Mouse (Mus musculus) kidney, postnatal 14 days (tissue): ENCODE results near the gene Gas2l1.

Source experiments
- DNase-seq: peaks from one replicate; pipeline ENCODE4 v3.0.0; 2022; ENCODE audit warnings: mixed read lengths

Gene Gas2l1

DNA sequence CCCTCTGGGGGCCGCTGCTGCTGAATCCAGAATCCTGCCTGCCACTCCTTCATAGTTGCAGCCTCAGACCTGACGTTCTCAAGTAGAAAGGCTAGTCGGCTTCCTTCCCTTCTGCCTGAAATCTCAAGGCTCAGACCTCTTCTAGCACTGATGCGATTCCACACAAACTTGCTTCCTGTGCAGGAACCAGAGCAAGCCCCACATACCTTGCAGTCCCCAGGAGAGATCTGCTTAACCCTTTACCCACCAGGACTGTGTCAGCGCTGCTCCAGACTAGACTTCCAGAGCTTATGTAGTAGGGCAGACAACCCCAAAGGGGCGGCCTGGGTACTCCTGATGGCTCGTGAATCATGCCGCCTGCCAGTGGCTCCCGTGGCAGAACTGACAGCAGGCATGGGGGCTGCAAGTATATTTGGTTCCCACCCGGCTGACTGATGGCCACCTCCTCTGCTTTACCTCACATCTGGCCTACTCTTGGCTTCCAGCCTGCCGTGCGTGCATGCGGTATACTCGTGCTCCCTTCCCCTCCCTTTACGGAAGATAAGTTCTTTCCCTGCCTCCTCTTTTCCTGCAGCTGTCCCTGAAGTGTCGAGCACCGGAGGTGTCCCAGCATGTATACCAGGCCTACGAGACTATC lies 23.9 kb downstream of the Gas2l1 start:
- no peak for DNase-seq

DNA sequence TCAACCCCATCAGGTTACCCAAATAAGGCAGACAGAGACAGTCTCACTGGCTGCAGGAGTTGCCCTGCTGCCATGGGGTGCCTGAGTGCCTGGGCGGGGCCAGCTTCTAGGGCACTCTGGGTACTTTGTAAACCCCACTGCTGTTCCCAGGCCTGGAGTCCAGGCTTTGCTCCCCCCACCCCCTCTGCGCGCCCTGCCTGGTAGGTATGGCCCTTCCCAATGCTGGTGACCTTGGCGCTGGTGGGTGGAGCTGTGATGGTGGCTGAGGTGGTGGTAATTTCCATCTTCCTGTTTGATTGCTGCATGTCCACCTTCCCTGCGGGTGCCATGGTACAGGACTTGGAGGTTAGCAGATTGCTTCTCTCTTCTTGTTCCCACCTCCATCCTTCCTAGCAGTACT lies 24.5 kb downstream of the Gas2l1 start:
- no peak for DNase-seq

DNA sequence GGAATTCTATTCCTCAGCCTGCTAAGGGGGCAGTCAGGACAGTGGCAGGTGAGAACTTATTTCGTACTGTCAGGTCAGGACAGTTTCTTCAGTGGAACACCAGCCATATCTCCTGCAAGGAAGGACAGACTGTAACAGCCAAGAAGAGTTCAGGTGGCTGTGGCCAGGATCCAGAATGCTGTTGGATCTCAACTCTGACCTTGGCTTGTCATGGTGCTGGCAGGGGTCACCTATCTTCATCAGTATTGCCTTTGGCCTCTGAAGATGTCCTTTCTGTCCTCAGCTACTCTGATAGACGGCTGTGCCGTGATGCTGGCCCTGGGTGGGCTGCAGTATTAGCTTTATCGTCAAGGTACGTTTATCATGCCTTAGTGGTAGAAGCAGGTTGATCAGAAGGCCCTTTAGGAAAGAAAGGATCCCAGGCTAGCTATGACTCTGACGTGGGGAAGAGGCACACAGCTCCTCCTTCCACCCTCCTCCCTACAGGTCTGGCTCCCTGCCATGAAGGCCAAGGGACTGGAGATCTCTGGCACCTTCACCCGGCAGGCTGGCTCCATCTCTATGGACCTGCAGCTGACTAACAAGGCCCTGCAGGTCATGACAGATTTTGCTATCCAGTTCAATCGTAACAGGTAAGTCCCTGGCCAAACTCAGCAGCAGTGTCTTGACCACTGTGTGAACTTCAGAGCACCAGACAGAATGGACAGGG lies 27.8 kb downstream of the Gas2l1 start:
- DNase-seq: peak; percentile 41

DNA sequence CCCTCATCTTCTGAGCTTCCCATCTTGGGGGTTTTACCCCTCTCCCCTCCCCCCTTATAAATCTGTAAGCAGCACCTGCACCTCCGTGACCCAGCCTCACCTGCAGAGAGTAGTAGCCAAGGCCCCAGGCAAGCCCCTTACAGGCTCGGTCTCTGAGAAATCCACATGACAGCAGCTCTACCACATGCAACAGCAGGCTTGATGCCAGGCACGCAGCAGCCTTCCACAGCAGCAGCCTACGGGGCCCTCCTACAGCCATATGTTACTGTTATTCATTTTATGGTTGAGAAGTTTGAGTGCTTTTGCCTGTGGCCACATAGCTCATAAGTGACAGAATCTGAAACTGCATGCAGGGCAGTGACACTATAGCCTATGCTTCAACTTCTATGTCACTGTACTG lies 29.7 kb downstream of the Gas2l1 start:
- DNase-seq: no peak

DNA sequence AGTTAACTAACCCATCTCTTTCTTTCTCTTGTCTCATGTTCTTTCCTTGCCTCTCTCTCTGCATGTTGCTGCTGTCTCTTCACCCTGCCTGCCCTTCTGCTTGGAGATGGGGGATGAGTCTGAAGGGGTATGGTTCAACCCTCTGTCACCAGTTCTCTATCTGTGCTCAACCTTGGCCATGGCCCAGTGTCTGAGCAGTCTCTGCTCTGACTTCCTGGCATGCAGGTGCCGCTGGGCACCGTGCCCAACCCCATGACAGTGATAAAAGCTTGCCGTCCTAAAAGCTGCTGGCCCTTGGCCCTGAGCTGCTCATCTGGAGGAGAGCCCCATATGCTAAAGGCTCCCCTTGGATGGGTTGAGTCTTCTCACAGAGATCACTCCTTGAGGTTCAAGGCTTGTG lies 32.0 kb downstream of the Gas2l1 start:
- peak; percentile 56 for DNase-seq

DNA sequence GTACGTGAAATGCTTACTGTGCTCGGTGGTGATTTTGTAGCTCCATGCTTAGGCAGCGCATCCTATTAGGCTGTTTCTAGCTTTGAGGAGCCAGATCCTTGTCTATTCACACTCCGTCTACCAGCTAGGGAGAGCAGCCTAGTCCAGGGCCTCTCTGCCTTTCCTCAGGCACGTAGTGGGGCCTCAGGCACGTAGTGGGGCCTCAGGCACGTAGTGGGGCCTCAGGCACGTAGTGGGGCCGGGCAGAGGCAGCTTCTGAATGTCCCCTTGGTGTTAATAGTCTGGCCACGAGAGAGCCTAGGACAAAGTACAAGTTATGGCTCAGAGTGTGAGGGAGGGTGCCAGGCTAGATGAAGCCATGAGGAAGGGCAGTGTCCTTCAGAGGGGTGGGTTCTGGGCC lies 32.4 kb downstream of the Gas2l1 start:
- no peak for DNase-seq

DNA sequence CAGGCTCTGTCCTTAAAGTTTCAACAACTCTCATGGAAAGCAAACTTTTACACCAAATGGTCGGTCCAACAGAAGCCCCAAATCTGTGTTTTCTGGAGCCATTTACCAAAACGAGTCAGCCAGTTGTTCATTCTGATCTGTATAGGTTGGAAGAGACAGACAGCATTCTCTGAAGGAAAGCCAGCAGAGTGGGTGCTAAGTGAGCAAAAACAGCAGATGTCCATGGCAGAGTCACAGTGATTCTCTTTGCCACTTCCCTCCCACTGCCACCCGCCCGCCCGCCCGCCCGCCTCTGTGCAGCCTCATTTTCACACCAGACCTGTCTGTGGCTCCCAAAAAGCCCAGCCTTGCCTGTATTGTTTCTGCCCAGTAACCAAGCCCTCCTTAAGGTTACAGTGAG lies 36.9 kb downstream of the Gas2l1 start:
- DNase-seq: no peak

DNA sequence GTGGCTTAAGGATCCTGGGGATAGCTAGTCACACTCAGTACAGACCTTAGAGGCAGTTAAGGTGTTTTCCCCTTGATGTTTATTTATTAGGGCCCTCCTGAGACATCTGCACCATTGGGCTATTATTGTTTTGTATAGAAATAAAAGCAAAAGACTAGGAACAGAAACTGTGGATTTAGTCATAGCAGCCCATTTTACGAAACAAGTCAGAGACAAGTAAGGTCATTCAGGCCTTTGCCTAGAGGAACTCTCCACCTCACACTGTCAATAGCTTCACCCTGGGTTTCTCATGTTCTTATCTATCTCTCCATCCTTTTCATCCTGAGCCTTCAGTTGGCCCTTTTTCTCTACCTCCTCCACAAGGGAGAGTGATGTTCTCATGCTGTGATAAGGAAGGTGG lies 40.0 kb downstream of the Gas2l1 start:
- DNase-seq: no peak

DNA sequence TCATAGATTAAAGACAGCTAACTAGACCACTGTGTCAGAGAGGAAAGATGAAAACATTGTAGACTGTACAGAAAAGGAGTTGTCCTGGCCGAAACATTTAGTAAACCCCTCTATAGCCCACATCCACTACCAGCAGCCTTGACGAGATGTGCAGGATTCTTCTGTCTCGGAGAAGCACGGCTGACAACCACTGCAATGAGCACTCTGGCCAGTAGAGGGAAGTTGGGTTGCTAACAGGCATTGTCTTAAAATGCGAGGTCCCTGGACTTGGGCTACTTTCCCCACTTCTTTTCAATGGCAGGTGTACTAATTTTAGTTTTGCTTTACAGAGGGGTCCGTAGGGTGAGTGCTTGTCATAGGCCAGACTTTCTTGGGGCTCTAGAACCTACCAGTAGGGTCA lies 47.6 kb downstream of the Gas2l1 start:
- DNase-seq: no peak

DNA sequence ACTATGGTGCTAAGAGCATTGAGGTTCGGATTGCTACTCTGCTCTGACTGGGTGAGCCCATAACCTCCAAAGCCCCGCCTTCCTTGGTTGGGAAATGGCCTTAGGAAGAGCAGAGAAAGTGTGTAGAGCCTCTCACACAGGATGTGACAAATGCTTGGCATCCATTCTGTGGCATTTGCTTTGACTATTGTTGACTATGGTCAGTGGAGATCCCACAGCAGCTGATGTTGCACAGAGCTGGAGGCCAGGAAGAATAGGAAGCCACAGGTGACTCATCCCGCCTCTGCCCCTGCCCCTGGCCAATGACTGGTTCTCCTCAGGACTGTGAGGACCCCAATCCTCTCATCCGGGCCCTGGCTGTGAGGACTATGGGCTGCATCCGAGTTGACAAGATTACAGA lies 48.8 kb downstream of the Gas2l1 start:
- no peak for DNase-seq

DNA sequence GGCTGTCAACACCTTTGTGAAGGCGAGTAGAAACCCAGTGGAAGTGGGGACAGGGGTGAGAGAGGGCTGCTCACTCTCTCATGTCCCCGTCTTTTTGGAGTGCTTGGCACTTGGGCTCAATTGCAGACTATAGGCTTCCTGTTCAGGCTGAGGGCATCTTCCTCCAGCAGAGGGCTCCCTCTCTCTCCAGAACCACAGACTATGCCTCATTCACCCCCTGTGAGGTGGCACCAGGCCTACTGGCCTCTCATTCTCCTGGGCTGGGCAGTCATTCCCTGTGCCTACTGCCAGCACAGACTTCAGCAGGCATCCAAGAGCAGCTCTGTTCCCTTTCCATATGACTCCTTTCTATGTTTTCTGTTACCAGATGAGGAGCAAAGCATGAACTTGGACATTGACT lies 49.4 kb downstream of the Gas2l1 start:
- DNase-seq: peak; percentile 68

DNA sequence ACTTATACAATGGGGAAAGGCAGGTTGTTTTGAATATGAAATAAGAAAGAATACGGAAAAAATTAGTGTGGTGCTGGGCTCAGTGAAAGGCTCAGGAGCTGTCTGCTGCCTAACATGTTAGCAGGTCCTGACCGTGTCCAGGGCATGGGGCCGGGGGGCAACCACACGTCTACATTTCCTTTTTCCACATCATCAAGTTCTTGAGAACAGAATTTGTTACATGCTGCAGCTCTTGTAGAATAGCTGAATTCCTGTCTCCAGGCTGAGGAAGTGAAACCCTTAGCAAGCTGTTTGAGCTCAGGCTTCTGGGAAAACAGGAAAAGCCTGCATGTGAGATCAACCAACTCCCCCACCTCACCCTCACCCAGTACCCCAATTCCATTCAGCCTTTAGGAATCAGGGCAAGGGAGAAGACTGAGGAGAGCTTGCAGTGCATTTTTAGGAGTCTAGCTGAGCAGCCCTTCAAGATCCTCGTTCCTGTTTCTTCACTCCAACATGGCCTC lies 52.9 kb downstream of the Gas2l1 start:
- DNase-seq: no peak

DNA sequence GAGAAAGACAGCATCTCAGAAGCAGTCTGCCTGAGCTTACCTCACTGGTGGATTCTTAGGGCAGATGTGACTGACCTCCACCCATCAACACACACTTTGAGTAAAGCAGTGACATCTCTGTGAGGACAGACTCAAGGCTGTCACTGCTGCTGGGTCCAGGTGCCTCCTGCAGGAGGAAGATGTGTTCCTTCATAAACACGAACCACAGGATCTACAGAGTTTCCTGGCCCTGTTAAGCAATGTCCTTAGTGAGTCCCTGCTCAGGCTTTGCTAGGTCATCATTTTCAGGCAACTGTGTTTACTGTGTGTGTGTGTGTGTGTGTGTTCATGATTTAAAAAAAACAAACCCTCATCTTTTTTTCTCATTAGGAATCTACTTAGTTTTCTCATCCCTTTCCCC lies 53.6 kb downstream of the Gas2l1 start:
- no peak for DNase-seq

DNA sequence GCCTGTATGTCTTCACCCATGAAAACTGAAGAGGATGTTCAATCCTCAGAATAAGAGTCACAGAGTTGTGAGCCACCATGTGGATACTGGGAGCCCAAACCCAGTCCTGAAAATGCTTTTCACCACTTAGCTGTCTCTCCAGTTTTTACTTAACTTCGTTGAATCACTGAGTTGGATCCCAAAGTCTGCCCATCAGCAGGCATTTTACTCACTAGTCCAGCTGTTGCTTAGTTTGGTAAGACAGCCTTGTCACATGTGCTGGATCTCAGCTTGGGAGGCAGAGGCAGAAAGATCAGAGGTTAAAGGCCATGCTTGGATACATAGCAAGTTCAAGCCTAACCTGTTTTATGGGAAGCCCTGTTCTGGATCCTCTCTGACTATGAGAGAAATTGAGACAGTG lies 54.9 kb downstream of the Gas2l1 start:
- DNase-seq: no peak

DNA sequence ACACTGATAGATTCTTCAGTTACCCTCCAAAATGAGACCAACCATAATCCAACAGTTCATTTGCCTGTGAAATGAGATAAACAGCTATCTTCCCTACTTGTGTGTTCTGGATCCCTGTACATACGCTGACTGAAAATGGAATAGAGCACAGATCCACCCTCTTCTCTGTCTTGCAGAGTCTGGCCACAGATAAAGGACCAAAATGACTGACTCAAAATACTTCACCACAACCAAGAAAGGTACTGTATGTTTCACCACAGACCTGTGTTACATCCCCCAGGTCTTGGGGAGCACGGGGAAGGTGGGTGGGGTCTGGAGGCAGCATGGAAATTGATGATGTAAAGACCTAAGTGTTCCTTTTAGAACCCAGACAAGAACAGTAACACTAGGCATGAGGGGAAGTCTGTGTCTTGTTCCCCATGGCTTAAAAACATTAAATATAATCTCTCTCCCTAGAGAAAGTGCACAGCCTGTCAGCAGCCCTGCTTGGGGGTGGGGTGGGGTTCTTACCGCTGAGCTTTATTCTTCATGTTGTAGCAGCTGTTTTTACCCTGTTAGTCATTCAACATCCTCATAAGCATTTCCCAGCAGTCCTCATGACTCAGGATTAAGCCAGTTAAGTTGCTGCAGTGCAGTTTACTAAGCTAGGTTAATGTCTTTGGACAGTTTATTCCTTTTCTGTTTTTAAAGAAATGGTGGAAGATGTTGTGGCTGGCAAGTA lies 55.6 kb downstream of the Gas2l1 start:
- DNase-seq: no peak

DNA sequence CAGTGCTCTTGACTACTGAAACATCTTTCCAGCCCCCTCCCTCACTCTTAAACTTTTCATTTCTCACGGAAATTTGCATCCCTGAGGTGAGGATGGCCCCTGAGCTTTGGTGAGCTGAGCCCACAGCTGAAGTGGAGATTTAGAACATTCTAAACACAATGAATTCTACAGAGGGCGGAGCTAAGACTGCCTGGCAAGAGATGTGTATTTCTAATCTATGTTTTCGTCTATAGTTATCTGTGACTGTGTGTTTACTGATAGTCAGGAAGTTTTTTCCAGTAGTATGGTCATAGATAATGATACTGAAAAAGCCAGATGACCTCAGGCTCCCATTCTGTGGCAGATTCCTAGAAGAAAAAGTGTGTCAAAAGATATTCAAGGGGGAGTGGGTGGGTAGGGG lies 56.3 kb downstream of the Gas2l1 start:
- no peak for DNase-seq

DNA sequence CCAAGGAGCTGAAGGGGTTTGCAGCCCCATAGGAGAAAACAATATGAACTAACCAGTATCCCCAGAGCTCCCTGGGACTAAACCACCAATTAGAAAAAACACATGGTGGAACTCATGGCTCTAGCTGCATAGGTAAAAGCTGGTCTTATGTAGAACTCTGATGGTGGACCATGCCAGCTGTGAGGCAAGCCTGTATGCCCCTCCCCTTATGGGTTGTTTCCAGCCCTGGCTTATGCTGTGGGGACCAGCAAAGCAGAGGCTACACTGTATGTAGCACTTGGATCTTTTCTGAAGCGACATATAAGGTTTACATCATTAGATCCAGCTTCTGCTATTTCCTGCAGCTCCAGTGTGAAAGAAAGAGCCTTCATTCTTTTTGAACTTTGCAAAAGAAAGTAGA lies 57.9 kb downstream of the Gas2l1 start:
- no peak for DNase-seq

DNA sequence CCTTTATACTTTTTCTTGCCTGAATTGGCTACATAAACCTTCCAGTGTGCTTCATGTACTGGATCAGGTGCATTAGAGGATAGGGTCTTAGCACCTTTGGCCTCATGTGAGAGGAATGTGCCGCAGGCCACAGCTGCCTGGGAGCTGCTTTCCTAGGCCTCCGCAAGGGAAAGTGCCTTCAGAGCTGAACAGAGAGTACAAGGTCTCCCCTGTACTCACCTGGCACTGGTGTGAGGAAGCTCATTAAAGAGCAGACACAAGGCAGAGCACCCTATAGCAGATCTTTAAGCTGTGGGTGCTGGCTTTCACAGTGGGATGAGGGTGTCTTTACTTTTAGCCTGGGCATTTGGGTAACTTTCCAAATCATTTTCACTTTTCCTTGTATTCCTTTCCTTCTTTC lies 59.6 kb downstream of the Gas2l1 start:
- DNase-seq: no peak
